In genomic region chr19:47436236-47436635, GRCm38 (mm10) we compare ENCODE assay signal across 13 mouse cellular contexts. TPM values are rescaled to one million over a fixed set of nuclear protein-coding genes. Genes with fewer than 3 reads are reported as not detected.
DNase-seq lines count a peak whose midpoint lies in the region.
"Had no signal": no experiment of that assay in that cellular context is flagged by ENCODE, and none has a peak within 500 bp of the region (broad histone marks: within the 10 kb centered on the region; RNA-seq: fewer than 3 reads in every experiment).

No protein-coding gene starts in this region.

- intact Hi-C loops in heart, postnatal 10 days (cut with DNase I), result no loop called here
- intact Hi-C loops in gastrocnemius, postnatal 36 days (cut with DNase I), result no loop called here

- peak; percentile 69 to 73 for DNase-seq in heart, postnatal 10 days
- no peak for DNase-seq in heart, adult 9 months (ENCODE audit: low spot score in 2 of 2)
- peak; percentile 79 for DNase-seq in adrenal gland, adult 8-10 months
- peak; percentile 79 for DNase-seq in adrenal gland, postnatal 25 days
- DNase-seq in gastrocnemius, postnatal 36 days, result peak; percentile 20 to 51
- DNase-seq in kidney, postnatal 36 days, result no peak
- no peak for DNase-seq in thymus, postnatal 10 days (ENCODE audit: low spot score in 2 of 2)
- DNase-seq: cerebellum, adult 11-12 months; cerebellum, postnatal 25 days; embryo, embryonic 11 days; kidney, adult 11 months; kidney, postnatal 4 days; left cerebral cortex, postnatal 4 days had no signal

RNA-seq across cellular contexts. Expression of gene Sh3pxd2a, which starts 28.0 kb away (rescaled TPM):
- total RNA-seq in heart, postnatal 10 days (2021), result 10 to 100 TPM; 87.9 to 93.7 TPM
- 10 to 100 TPM; 26.9 to 54.9 (median 36.4) TPM for total RNA-seq in adrenal gland, adult 8-10 months (2022)
- total RNA-seq in adrenal gland, postnatal 25 days (2021), result 36.2 and 41.6 TPM in 2 replicates
- total RNA-seq in gastrocnemius, postnatal 36 days (2021), result 10 to 100 TPM; 35.5 to 36.6 TPM

Comparison
In these comparisons a context has a peak if more than half of its experiments do, and no peak if none do; other contexts are left out.
1. DNase-seq: peak in heart, postnatal 10 days (2 of 2), adrenal gland, adult 8-10 months (single experiment), adrenal gland, postnatal 25 days (single experiment) and gastrocnemius, postnatal 36 days (2 of 2); none in heart, adult 9 months (0 of 2), kidney, postnatal 36 days (0 of 2) and thymus, postnatal 10 days (0 of 2).